Mouse (Mus musculus): ENCODE data around the gene Fpr1.

- TF ChIP-seq TAL1 (IDR thresholded peaks at IDR 0.05; ENCODE audit: low read length) (no peak), GATA1 (IDR thresholded peaks at IDR 0.05; ENCODE audit: low read length) (no peak)
Observed at GRCm38 (mm10) chr17:17829816-17830535, 53.8 kb downstream of the Fpr1 start.
